In the genomic region with DNA sequence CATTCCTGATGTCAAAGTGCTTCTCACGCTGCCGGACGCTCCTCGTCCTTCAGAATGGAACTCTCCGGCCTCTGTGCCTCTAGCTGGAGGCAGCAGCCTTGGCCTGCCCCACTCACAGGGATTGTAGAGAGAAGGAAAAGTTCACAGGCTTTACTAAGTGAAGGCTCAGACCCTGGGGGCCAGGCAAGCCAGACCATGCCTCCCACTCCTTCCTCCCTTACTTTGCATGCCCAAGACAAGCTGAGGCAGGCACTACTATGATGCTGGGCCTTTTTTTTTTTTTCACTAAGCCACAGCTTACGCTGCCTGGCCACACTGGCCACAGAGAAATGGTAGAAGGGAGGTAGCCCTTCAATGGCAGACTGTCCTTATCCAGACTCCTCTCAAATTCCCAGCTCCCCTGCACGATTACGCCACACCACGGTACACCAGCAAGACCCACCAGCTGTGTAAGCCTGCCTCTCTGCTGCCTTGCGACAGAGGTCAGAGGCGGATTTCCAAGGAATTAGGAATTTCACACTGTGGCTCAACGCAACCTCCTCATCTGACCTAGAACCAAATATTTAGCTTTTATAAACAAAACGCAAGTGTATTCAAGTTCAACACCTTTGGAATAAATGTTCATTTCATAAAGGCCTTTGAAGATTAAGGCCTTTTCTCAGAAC, we compare ENCODE assay signal across 29 mouse cellular contexts. TPM values are rescaled to one million over a fixed set of nuclear protein-coding genes. Genes with fewer than 3 reads are reported as not detected.
A peak's percentile ranks its signal among the peaks of the same experiment; 100 is the strongest.
DNase-seq lines count a peak whose midpoint lies in the region; ATAC-seq lines count a peak whose summit lies in the region.
"Had no signal": no experiment of that assay in that cellular context is flagged by ENCODE, and none has a peak within 500 bp of the region (broad histone marks: within the 10 kb centered on the region; RNA-seq: fewer than 3 reads in every experiment).

No protein-coding gene starts in this region.

- peaks cover 3% of the 10 kb centered on the region; the same call in 1 of the 2 replicates for H3K36me3 ChIP-seq in embryonic facial prominence, embryonic 15.5 days
- H3K36me3 ChIP-seq: limb, embryonic 13.5 days; neural tube, embryonic 12.5 days had no signal

- H3K4me3 ChIP-seq in embryonic facial prominence, embryonic 15.5 days (replicated peaks), result no peak overlapping the region
- H3K4me3 ChIP-seq: erythroblast, embryonic 14.5 days; forebrain, embryonic 13.5 days; heart, embryonic 13.5 days; limb, embryonic 13.5 days; neural tube, embryonic 12.5 days had no signal

- peak overlapping the region; percentile 51; the same call in 1 of the 2 replicates for H3K27ac ChIP-seq in embryonic facial prominence, embryonic 15.5 days (replicated peaks)
- H3K27ac ChIP-seq: forebrain, embryonic 13.5 days; heart, embryonic 13.5 days; hindbrain, postnatal 0 days; limb, embryonic 13.5 days; liver, embryonic 14.5 days; neural tube, embryonic 12.5 days had no signal

- no peaks in the 10 kb centered on the region for H3K9me3 ChIP-seq in embryonic facial prominence, embryonic 15.5 days (replicated peaks)
- H3K9me3 ChIP-seq: forebrain, embryonic 13.5 days; heart, embryonic 13.5 days; limb, embryonic 13.5 days; neural tube, embryonic 12.5 days had no signal

- H3K4me1 ChIP-seq in embryonic facial prominence, embryonic 15.5 days, result peaks cover 10% of the 10 kb centered on the region; the same call in 1 of the 2 replicates
- H3K4me1 ChIP-seq: forebrain, embryonic 13.5 days; heart, embryonic 13.5 days; limb, embryonic 13.5 days; neural tube, embryonic 12.5 days had no signal

- 51% methylated on average over 13 of the region's 13 CpGs for WGBS in embryonic facial prominence, embryonic 15.5 days

- H3K9ac ChIP-seq in embryonic facial prominence, embryonic 15.5 days, result no peak overlapping the region
- H3K9ac ChIP-seq: forebrain, embryonic 13.5 days; heart, embryonic 13.5 days; limb, embryonic 13.5 days; liver, embryonic 14.5 days; lung, embryonic 14.5 days; neural tube, embryonic 12.5 days had no signal

- no peaks in the 10 kb centered on the region for H3K27me3 ChIP-seq in embryonic facial prominence, embryonic 15.5 days
- H3K27me3 ChIP-seq: forebrain, embryonic 13.5 days; heart, embryonic 13.5 days; limb, embryonic 13.5 days; neural tube, embryonic 12.5 days had no signal

- no peak overlapping the region for H3K4me2 ChIP-seq in embryonic facial prominence, embryonic 15.5 days (replicated peaks)
- H3K4me2 ChIP-seq: forebrain, embryonic 13.5 days; heart, embryonic 13.5 days; limb, embryonic 13.5 days; lung, embryonic 14.5 days; neural tube, embryonic 12.5 days had no signal

- DNase-seq in adrenal gland, adult 2 months, result peak; percentile 23
- DNase-seq in adrenal gland, adult 18-20 months (ENCODE audit: low spot score in 2 of 2), result no peak
- DNase-seq in kidney, postnatal 10 days, result peak; percentile 45
- DNase-seq in kidney, adult 9 months, result no peak
- DNase-seq in NIH3T3 (ENCODE audit: low read depth), result peak; percentile 55
- no peak for DNase-seq in layer of hippocampus, postnatal 10 days (ENCODE audit: low spot score in 2 of 2)
- DNase-seq in cerebellum, postnatal 4 days (ENCODE audit: low spot score in 2 of 2), result no peak
- DNase-seq: adrenal gland, postnatal 10 days; cerebellum, adult 18-20 months; cerebellum, postnatal 14 days; embryo, embryonic 11 days; heart, postnatal 14 days; lung, embryonic 14.5 days; midbrain, embryonic 14.5 days; right cerebral cortex, postnatal 25 days had no signal

- ATAC-seq in embryonic facial prominence, embryonic 15.5 days (ENCODE audit: insufficient number of reproducible peaks, low FRiP score, low TSS enrichment, low read depth), result peak; percentile 40; the same call in 1 of the 2 replicates
- ATAC-seq: forebrain, embryonic 13.5 days; hindbrain, postnatal 0 days had no signal

RNA-seq across cellular contexts. Expression of a gene that starts 40.4 kb away (rescaled TPM):
- 10 to 100 TPM; 20.9 to 25.8 TPM for total RNA-seq in adrenal gland, adult 2 months (2021)
- polyA plus RNA-seq in adrenal gland, adult 2 months (2012; rRNA removed), result 3.7 and 4.9 TPM in 2 replicates
- 10 to 100 TPM; 19.0 to 22.4 TPM for total RNA-seq in adrenal gland, adult 18-20 months (2021)
- polyA plus RNA-seq in embryonic facial prominence, embryonic 15.5 days (2015; fragmentation: Nextera tagmentation; extraction: Ambion mirVana), result 151 and 164 TPM in 2 replicates
- 1 to 10 TPM; 7.6 to 9.0 TPM for total RNA-seq in layer of hippocampus, postnatal 10 days (2021)

RNA-seq across cellular contexts. Expression of a gene that starts 44.1 kb away (rescaled TPM):
- 1 to 10 TPM; 1.2 to 2.4 TPM for total RNA-seq in adrenal gland, adult 2 months (2021)
- polyA plus RNA-seq in adrenal gland, adult 2 months (2012; rRNA removed), result not detected in 2 replicates
- total RNA-seq in adrenal gland, adult 18-20 months (2021), result under 1 TPM; 0.38 to 0.53 TPM
- polyA plus RNA-seq in embryonic facial prominence, embryonic 15.5 days (2015; fragmentation: Nextera tagmentation; extraction: Ambion mirVana), result not detected in 2 replicates
- total RNA-seq in layer of hippocampus, postnatal 10 days (2021), result 1 to 10 TPM; 3.6 to 4.4 TPM
- total RNA-seq: gastrocnemius, adult 18-20 months; granulocyte monocyte progenitor cell, adult 5-6 weeks; hindbrain, postnatal 0 days; megakaryocyte-erythroid progenitor cell, adult 5-6 weeks had no signal
- polyA plus RNA-seq: erythroblast, embryonic 14.5 days; forebrain, embryonic 13.5 days; heart, embryonic 13.5 days; hindbrain, embryonic 11.5 days; hindbrain, postnatal 0 days; limb, embryonic 13.5 days; lung, embryonic 14.5 days; midbrain, embryonic 14.5 days; neural tube, embryonic 12.5 days; spleen, adult 2 months; testis, adult 2 months had no signal

Comparison
In these comparisons a context has a peak if more than half of its experiments do, and no peak if none do; other contexts are left out.
1. DNase-seq: peak in adrenal gland, adult 2 months (single experiment), kidney, postnatal 10 days (single experiment) and NIH3T3 (single experiment); none in adrenal gland, adult 18-20 months (0 of 2), kidney, adult 9 months (single experiment), layer of hippocampus, postnatal 10 days (0 of 2) and cerebellum, postnatal 4 days (0 of 2).